Mouse (Mus musculus): ENCODE measurements at regions not wholly inside any gene's neighbourhood (a gene's known extent, or its start where the extent isn't known, plus 50 kb on each side); places are given as distances from the start of the nearest gene placed in this dataset.

DNA sequence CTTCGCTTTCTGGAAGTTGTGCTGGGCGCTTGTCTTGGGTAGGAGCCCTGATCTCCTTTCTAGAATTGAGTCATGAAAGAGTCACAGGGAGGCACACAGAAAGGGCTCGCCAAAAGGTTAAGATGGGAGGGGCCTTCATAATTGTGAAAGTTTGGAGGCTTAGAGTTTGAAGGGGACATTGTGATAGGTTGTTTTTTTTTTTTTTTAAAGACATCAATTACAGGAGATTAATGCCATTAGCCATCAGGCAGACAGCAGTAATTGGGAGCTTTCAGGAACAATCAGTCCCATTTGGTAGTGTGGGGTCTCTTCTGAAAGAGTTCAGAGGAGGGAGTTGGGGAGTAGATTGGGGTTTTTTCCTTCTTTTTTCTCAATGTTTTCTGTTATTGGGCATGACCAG is 294.4 kb downstream of the Matn1 start:
- TF ChIP-seq POLR2A (IDR thresholded peaks at IDR 0.05; ENCODE audit: borderline replicate concordance, insufficient read depth, low read length), result no peak
- no peak for TF ChIP-seq CTCF (IDR thresholded peaks at IDR 0.05; ENCODE audit: borderline replicate concordance, insufficient read depth, low read depth, low read length)

Measured in cerebellum, adult 2 months (tissue).